Mouse (Mus musculus) heart, adult 2 months (tissue): ENCODE results near the gene Pxylp1. TPM values are rescaled to one million over a fixed set of nuclear protein-coding genes. Genes with fewer than 3 reads are reported as not detected.

Experiments
- DNase-seq, 2 experiments: peaks; one replicate each; pipeline ENCODE4 v3.0.0; 2021
- H3K27ac ChIP-seq: fragments of 200-600 bp; 2 replicates; pipeline ENCODE4 v1.8.1; 2022
- H3K27me3 ChIP-seq: fragments of 200-500 bp; 2 replicates; pipeline ENCODE4 v1.6.1; 2012; ENCODE audit warnings: mild to moderate bottlenecking, low read length, inconsistent platforms, mixed read lengths; ENCODE audit not compliant: control insufficient read depth, insufficient read depth
- H3K36me3 ChIP-seq: fragments of 200-500 bp; 2 replicates; pipeline ENCODE4 v1.6.1; 2012; ENCODE audit warnings: low read length, inconsistent platforms; ENCODE audit not compliant: control insufficient read depth, insufficient read depth
- H3K4me1 ChIP-seq: fragments of 200-500 bp; 2 replicates; pipeline ENCODE4 v1.6.1; 2011; ENCODE audit warnings: low read length; ENCODE audit not compliant: control insufficient read depth, insufficient read depth
- H3K4me3 ChIP-seq: fragments of 200-600 bp; 2 replicates; pipeline ENCODE4 v1.8.1; 2022
- H3K79me2 ChIP-seq: fragments of 200-500 bp; replicated peaks from 2 replicates; pipeline ENCODE4 v1.6.1; 2012; ENCODE audit warnings: mild to moderate bottlenecking, inconsistent platforms, low read length, moderate library complexity, mixed read lengths; ENCODE audit not compliant: control insufficient read depth, insufficient read depth
- H3K9ac ChIP-seq: fragments of 200-500 bp; 2 replicates; pipeline ENCODE4 v1.6.1; 2012; ENCODE audit warnings: low read depth, mild to moderate bottlenecking, control low read depth, inconsistent platforms, low read length, mixed read lengths
- CTCF ChIP-seq: fragments of 200-600 bp; IDR thresholded peaks from 2 replicates; pipeline ENCODE4 v1.8.1; 2022; ENCODE audit warnings: antibody characterized with exemption, mild to moderate bottlenecking, moderate library complexity
- EP300 ChIP-seq: fragments of 200-500 bp; IDR thresholded peaks from 2 replicates; pipeline ENCODE4 v1.6.1; 2011; ENCODE audit warnings: low read depth, low read length, control low read depth; ENCODE audit not compliant: insufficient read depth
- POLR2A ChIP-seq: fragments of 200-500 bp; IDR thresholded peaks from 2 replicates; pipeline ENCODE4 v1.6.1; 2011; ENCODE audit warnings: mild to moderate bottlenecking, low read depth, low read length, control low read depth; ENCODE audit not compliant: insufficient read depth
- WGBS: fragments of 180-500 bp; shearing (Covaris S2); methylation state at CpG from one replicate; pipeline ENCODE4 v1.1.7; 2018; 5-methylcytosine and 5-hydroxymethylcytosine counted together
- intact Hi-C: fragments of 180-260 bp; cut with DNase I; formaldehyde crosslinking; loops from one replicate; pipeline ENCODE4 v1.15.1; 2025
- polyA plus RNA-seq: library from polyadenylated mRNA; depleted of rRNA; stranded (reverse); fragments of >200 nt; gene quantifications from 2 replicates; pipeline ENCODE4 v1.2.3, GENCODE M21; 2012
- total RNA-seq, 2 experiments: library from RNA; stranded (reverse); gene quantifications; 2 replicates each; pipeline ENCODE4 v1.2.3; 2021

The Pxylp1 gene
- total and polyA plus RNA-seq, 3 experiments = 6.5 to 16.9 (median 16.3) TPM

DNA sequence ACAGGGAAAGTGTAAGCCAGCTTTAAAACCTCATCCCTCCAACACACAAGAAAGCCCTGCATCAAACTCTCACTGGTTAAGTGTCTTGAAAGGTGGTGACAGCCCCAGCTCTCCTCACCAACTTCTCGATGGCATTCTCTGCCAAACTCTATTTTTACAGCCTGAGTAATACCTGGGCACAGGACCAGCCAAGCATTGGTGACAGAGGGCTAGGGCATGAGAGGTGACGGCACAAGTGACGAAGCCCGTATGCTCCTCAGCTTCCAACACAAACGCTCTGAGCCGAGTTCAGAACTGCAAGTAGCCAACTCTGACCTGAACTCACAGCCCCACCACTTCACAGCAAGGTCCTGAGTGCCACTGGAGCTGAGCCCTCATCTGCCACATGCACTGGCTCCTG is 13.4 kb downstream of the Pxylp1 start:
- H3K27ac ChIP-seq = peak overlapping the region; percentile 72
- H3K4me1 ChIP-seq = peaks cover 15% of the 10 kb centered on the region; the same call in 1 of the 2 replicates
- no peak for TF ChIP-seq CTCF
- TF ChIP-seq POLR2A = no peak
- TF ChIP-seq EP300 = peak; percentile 61

DNA sequence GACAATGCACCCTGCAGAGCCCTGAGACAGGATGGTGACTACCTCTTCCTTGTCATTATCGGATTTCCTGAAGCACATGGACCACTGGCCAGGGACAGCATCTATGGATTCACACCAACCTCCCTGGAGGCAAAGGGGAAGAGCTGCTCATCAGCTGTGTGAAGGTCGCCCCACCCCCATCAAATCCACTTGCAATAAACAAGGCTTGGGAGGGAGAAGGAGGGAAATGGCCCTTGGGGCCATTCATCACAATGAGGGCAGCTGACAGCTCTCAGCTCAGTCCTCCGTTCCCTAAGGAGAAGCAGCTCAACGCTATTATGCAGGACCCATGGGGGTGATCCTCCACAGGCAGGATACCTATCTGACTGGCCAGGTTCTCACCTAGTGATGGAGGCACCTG is 14.0 kb downstream of the Pxylp1 start:
- H3K27me3 ChIP-seq = no peaks in the 10 kb centered on the region
- WGBS = 30% methylated on average over 4 of the region's 4 CpGs
- H3K27ac ChIP-seq = peak overlapping the region; percentile 72
- DNase-seq = peak in 1 of 2 experiments; percentile 31
- no peaks in the 10 kb centered on the region for H3K36me3 ChIP-seq
- H3K79me2 ChIP-seq = no peaks in the 10 kb centered on the region
- no peak overlapping the region for H3K4me3 ChIP-seq
- no peak overlapping the region for H3K9ac ChIP-seq
- intact Hi-C loops = no loop called here
- peaks cover 15% of the 10 kb centered on the region; the same call in 1 of the 2 replicates for H3K4me1 ChIP-seq
- TF ChIP-seq CTCF = no peak
- no peak for TF ChIP-seq EP300

More for the DNA sequence above, 13.4 kb downstream of the Pxylp1 start:
- Histone ChIP-seq H3K9ac (no peak overlapping the region), H3K36me3 (no peaks in the 10 kb centered on the region), H3K4me3 (no peak overlapping the region), H3K27me3 (no peaks in the 10 kb centered on the region), H3K79me2 (no peaks in the 10 kb centered on the region)
- 43% methylated on average over 6 of the region's 6 CpGs for WGBS
- intact Hi-C loops = no loop called here
- peak; percentile 68 to 84 for DNase-seq

DNA sequence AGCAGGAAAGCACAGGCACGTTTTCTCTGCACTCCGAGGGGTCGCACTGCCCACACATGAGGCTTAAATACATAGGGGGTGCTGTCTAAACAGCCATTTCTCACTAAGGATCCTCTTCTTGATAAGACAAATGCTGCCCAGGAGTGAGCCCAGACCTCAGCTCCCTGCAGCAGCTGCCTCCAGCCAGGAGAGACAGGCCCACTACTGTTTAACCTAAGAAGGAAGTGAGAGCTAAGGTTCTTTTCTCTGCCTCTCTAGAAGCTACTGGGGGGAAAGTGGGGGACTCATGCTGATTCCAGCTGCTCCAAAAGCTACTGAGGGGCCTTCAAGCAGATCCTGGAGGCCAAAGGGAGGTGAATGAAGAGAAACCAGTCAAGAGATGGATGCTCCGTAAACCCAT is 16.8 kb downstream of the Pxylp1 start:
- Histone ChIP-seq H3K79me2 (no peaks in the 10 kb centered on the region), H3K27me3 (no peaks in the 10 kb centered on the region), H3K36me3 (no peaks in the 10 kb centered on the region), H3K4me3 (no peak overlapping the region), H3K4me1 (peaks cover 15% of the 10 kb centered on the region; the same call in 1 of the 2 replicates), H3K27ac (peak overlapping the region; percentile 57), H3K9ac (no peak overlapping the region)
- DNase-seq = no peak
- TF ChIP-seq CTCF = no peak
- no peak for TF ChIP-seq POLR2A
- no peak for TF ChIP-seq EP300
- WGBS = 61% methylated on average over 4 of the region's 4 CpGs
- intact Hi-C loops = no loop called here

DNA sequence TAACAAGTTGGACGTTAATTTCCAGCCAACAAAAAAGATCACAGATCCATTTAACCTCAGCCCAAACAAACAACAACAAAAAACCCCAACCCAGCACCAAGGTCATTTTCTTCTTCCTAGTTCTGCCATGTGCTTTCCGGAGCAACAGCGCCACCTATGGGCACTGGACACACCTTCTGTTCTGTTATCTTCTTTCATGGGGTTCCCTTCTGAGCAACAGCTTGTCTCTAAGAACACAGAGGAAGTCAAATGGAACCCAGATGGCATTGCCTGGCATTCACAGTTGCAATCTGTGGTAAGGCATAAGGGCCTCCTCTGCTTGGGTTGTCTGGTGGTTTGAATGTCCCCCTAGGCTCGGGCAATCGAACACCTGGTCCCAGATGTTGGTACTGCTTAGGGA is 19.4 kb downstream of the Pxylp1 start:
- Histone ChIP-seq H3K4me1 (peaks cover 9% of the 10 kb centered on the region; the same call in 1 of the 2 replicates), H3K27ac (no peak overlapping the region), H3K4me3 (no peak overlapping the region), H3K36me3 (no peaks in the 10 kb centered on the region), H3K79me2 (no peaks in the 10 kb centered on the region), H3K27me3 (no peaks in the 10 kb centered on the region), H3K9ac (no peak overlapping the region)
- WGBS = 75% methylated on average over 5 of the region's 5 CpGs
- no peak for TF ChIP-seq POLR2A
- TF ChIP-seq CTCF = peak; percentile 60
- DNase-seq = peak in 1 of 2 experiments; percentile 9
- intact Hi-C loops = loop anchor here (5.0 kb wide), 1 partner anchor 36 kb away; no protein-coding TSS in a partner anchor

DNA sequence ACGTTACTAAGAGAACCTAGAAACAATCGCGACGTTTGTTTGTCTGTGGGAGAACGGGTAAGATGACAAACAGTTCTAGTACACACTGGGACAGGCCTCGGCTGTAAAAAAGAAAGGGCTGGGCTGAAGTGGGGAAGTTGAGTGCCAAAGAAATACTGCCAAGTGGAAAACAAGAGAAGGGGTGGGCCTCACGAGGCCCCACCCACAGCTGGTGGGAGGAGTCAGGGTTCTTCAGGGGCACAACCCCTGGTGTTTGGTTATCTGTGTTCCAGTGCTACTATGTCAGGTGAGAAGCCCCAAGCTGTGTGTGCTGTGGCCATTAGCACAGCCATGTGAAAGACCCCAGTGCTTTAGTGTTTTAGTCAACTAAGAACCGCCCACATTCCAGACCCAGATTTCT is 22.4 kb downstream of the Pxylp1 start:
- TF ChIP-seq CTCF = no peak
- no peak for TF ChIP-seq EP300
- no peak for TF ChIP-seq POLR2A
- Histone ChIP-seq H3K27me3 (no peaks in the 10 kb centered on the region), H3K4me1 (no peaks in the 10 kb centered on the region), H3K27ac (peak overlapping the region; percentile 41), H3K9ac (no peak overlapping the region), H3K36me3 (no peaks in the 10 kb centered on the region), H3K4me3 (no peak overlapping the region), H3K79me2 (no peaks in the 10 kb centered on the region)
- intact Hi-C loops = loop anchor here (5.0 kb wide), 1 partner anchor 33 kb away; no protein-coding TSS in a partner anchor
- 42% methylated on average over 8 of the region's 8 CpGs for WGBS
- DNase-seq = peak in 1 of 2 experiments; percentile 8

DNA sequence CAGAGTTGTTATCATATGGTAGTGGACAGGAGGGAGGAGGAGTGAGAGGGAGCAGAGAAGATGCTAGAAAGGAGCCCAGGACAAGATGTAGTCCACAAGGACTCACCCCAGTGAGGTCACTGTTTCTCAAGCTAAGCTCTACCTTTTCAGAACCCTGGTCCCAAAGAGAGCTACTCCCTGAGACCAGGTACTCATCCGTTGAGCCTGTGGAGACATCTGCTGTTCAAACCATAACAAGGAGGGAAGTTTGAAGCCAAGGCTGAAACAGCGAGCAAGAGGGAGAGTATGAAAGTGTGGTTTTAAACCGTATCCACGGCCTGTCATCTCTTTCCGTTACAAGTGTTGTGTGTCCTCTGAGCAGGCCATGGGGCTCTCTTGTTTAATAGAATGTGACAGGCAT is 22.9 kb downstream of the Pxylp1 start:
- Histone ChIP-seq H3K4me1 (0 out of 2 replicates have a peak, but pooled peaks cover 1% of the 10 kb centered on the region), H3K36me3 (no peaks in the 10 kb centered on the region), H3K4me3 (no peak overlapping the region), H3K9ac (no peak overlapping the region), H3K27me3 (no peaks in the 10 kb centered on the region), H3K27ac (peak overlapping the region; percentile 41), H3K79me2 (no peaks in the 10 kb centered on the region)
- intact Hi-C loops = no loop called here
- 89% methylated on average over 5 of the region's 5 CpGs for WGBS
- TF ChIP-seq EP300 (no peak), CTCF (no peak), POLR2A (no peak)
- DNase-seq = no peak
